Mouse (Mus musculus) liver, embryonic 11.5 days (tissue): ENCODE results near the gene Pias4. TPM values are rescaled to one million over a fixed set of nuclear protein-coding genes. Genes with fewer than 3 reads are reported as not detected.

Experiments
- ATAC-seq: fragments of 200-750 bp; cut with Nextera tagmentation; replicated peaks from 2 replicates; pipeline ENCODE4 v1.8.0; 2017; ENCODE audit warnings: moderate number of reproducible peaks, mild to moderate bottlenecking, moderate TSS enrichment, moderate library complexity; ENCODE audit not compliant: low FRiP score
- DNase-seq: peaks from one replicate; pipeline ENCODE4 v3.0.0-alpha.2; 2017; ENCODE audit warnings: low spot score
- H3K27ac ChIP-seq: fragments of 300-500 bp; sonication (generic); 2 replicates; pipeline ENCODE4 v1.5.1; 2014; ENCODE audit warnings: mild to moderate bottlenecking, low read depth, low read length, control low read depth
- H3K27me3 ChIP-seq: fragments of 300-500 bp; sonication (generic); replicated peaks from 2 replicates; pipeline ENCODE4 v1.6.1; 2014; ENCODE audit warnings: low read length, mixed read lengths; ENCODE audit not compliant: control insufficient read depth, insufficient read depth
- H3K36me3 ChIP-seq: fragments of 300-500 bp; sonication (generic); 2 replicates; pipeline ENCODE4 v1.6.1; 2014; ENCODE audit warnings: mild to moderate bottlenecking, low read length, moderate library complexity, mixed read lengths; ENCODE audit not compliant: control insufficient read depth, insufficient read depth
- H3K4me1 ChIP-seq: fragments of 300-500 bp; sonication (generic); replicated peaks from 2 replicates; pipeline ENCODE4 v1.6.1; 2014; ENCODE audit warnings: low read length, mixed read lengths; ENCODE audit not compliant: control insufficient read depth, insufficient read depth
- H3K4me2 ChIP-seq: fragments of 300-500 bp; sonication (generic); 2 replicates; pipeline ENCODE4 v1.6.1; 2014; ENCODE audit warnings: mild to moderate bottlenecking, control low read depth, moderate library complexity
- H3K4me3 ChIP-seq: fragments of 300-500 bp; sonication (generic); 2 replicates; pipeline ENCODE4 v1.5.1; 2014; ENCODE audit warnings: low read depth, low read length, control low read depth
- H3K9ac ChIP-seq: fragments of 300-500 bp; sonication (generic); 2 replicates; pipeline ENCODE4 v1.6.1; 2014; ENCODE audit warnings: low read depth, low read length, control low read depth
- H3K9me3 ChIP-seq: fragments of 300-500 bp; sonication (generic); 2 replicates; pipeline ENCODE4 v1.6.1; 2016; ENCODE audit warnings: low read length, inconsistent platforms, mixed read lengths; ENCODE audit not compliant: control insufficient read depth
- WGBS: fragments of 180-500 bp; shearing (Covaris S2); extraction: QIAGEN DNeasy Blood & Tissue Kit; methylation state at CpG from one replicate; pipeline ENCODE4 v1.1.7; 2014; 5-methylcytosine and 5-hydroxymethylcytosine counted together
- polyA plus RNA-seq: library from polyadenylated mRNA; unstranded; fragments of >200 nt; fragmentation: Nextera tagmentation; extraction: Ambion mirVana; gene quantifications from 2 replicates; pipeline ENCODE4 v1.2.1, GENCODE M21; 2014

The Pias4 gene
- polyA plus RNA-seq, 1 experiment from 2014 or later: 50.9 TPM

DNA sequence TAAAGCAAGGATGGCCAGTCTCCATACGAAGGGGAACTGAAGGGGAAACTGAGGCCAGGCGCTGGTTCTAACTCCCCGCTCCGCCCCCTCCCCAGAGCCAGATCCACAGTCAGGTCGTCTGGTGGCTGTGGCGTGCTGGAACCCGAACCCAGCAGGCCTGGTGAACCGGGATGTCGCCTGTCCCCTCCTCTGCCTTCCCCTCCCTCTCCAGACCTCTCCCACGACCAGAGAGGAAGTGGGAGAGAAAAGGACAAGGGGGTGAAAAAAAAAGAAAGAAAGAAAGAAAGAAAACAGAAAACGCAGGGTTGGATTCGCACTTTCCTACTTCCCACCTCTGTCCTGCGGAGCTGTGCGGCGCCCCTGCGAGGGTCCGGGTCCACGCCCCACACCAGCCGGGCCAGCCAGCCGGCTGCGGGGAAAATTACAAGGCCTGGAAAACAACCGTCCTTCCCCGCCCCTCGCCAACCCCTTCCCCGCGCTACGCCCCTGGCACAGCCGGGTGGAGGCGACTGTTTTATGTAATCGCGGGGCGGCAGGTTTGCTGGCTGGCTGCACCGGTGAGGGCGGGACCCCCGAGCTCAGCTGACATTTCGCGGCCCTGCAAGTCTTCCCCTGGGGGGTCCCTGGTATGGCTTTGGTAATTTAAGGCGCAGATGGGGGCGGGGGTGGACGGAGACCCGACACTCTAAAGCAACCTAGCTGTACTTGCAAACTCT lies 32.6 kb downstream of the Pias4 start, which contains the start of gene Zbtb7a:
Zbtb7a (plus strand) TSS at position 255 of the 716 bp plus-strand sequence.
- peak within 1 kb of the TSS; percentile 97 for H3K4me3 ChIP-seq
- no peaks in the 10 kb centered on the region for H3K36me3 ChIP-seq
- peak within 1 kb of the TSS; percentile 97 for H3K4me2 ChIP-seq
- no peaks in the 10 kb centered on the region for H3K9me3 ChIP-seq
- peaks cover 5% of the 10 kb centered on the region for H3K27me3 ChIP-seq
- peak within 1 kb of the TSS; percentile 100 for H3K27ac ChIP-seq
- DNase-seq: peak; percentile 74
- 2% methylated on average over 40 of the region's 41 CpGs for WGBS
- no peak; the same call in 1 of the 2 replicates for ATAC-seq
- peaks cover 37% of the 10 kb centered on the region for H3K4me1 ChIP-seq
- H3K9ac ChIP-seq: peak within 1 kb of the TSS; percentile 99

DNA sequence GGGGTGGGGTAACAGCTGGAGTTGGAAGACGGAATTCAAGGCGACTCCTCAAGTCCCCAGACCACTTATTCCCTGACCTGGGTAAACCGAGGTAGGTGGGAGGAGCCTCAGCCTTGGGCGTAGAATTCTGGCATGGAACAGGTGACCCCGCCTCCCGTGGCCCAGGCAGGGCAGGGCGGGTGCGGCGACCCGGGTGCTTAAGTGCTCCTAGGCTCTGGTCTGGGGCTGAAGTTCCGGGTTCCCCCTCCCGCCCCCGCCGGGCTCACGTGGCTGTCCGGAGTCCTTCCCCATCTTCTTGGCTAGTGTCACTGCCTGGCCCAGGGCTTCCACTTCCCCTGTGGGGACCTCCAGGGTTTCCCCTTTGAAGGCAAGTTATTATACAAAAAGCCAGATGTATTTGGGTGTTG lies 33.5 kb downstream of the Pias4 start:
- peak overlapping the region; percentile 99 for H3K9ac ChIP-seq
- H3K27ac ChIP-seq: peak overlapping the region; percentile 100
- H3K27me3 ChIP-seq: peaks cover 5% of the 10 kb centered on the region
- ATAC-seq (no peak; the same call in 1 of the 2 replicates), DNase-seq (peak; percentile 75)
- no peaks in the 10 kb centered on the region for H3K36me3 ChIP-seq
- peak overlapping the region; percentile 97 for H3K4me2 ChIP-seq
- H3K4me3 ChIP-seq: peak overlapping the region; percentile 97
- no peaks in the 10 kb centered on the region for H3K9me3 ChIP-seq
- peaks cover 34% of the 10 kb centered on the region for H3K4me1 ChIP-seq
- WGBS: 2% methylated on average over 16 of the region's 16 CpGs

DNA sequence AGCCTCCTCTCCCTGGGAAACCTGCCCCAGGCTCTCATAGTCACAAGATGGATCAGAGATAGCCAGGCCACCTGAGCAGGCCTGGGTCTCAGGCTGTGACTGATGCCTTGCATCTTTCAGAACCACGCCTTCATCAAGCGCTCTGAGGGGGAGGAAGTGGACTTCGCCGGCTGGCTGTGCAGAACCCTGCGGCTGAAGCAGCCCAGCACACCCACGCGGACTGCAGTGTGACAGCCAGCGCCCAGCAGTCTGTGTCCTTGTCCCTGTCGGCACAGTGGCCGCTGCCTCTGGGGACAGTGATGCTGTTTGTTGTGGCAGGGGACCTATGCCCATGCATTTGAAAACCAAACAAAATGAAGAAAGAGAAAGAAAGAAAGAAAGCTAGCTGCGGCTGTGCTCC lies 44.2 kb downstream of the Pias4 start:
- ATAC-seq (no peak), DNase-seq (no peak)
- Histone ChIP-seq H3K27me3 (no peaks in the 10 kb centered on the region), H3K9ac (no peak overlapping the region), H3K4me2 (no peak overlapping the region), H3K36me3 (peaks cover 56% of the 10 kb centered on the region), H3K9me3 (no peaks in the 10 kb centered on the region), H3K4me3 (no peak overlapping the region), H3K27ac (no peak overlapping the region), H3K4me1 (peaks cover 14% of the 10 kb centered on the region)
- WGBS: 82% methylated on average over 11 of the region's 11 CpGs

DNA sequence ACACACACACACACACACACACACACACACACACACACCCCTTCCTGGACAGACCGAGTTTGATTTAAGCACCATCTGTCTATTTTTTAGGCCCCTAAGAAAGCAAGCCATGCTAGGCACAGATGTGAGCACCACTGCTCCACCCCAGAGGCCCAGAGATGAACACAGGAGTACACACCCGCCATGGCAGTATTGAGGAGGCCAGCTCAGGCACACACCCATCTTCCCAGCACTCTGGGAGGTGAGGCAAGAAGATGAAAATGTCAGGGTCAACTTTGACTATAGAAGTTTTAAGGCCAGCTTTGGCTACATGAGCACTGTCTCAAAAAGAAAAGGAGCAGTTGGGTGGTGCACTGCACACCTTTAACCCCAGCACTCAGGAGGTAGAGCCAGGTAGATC lies 44.8 kb downstream of the Pias4 start:
- Histone ChIP-seq H3K27ac (no peak overlapping the region), H3K4me1 (peaks cover 12% of the 10 kb centered on the region; the same call in 1 of the 2 replicates), H3K36me3 (peaks cover 59% of the 10 kb centered on the region), H3K9ac (no peak overlapping the region), H3K9me3 (no peaks in the 10 kb centered on the region), H3K27me3 (no peaks in the 10 kb centered on the region), H3K4me3 (no peak overlapping the region), H3K4me2 (no peak overlapping the region)
- WGBS: 71% methylated on average over 2 of the region's 2 CpGs
- DNase-seq (no peak), ATAC-seq (0 out of 2 replicates have a peak, but pooled peaks have one; percentile 34)

DNA sequence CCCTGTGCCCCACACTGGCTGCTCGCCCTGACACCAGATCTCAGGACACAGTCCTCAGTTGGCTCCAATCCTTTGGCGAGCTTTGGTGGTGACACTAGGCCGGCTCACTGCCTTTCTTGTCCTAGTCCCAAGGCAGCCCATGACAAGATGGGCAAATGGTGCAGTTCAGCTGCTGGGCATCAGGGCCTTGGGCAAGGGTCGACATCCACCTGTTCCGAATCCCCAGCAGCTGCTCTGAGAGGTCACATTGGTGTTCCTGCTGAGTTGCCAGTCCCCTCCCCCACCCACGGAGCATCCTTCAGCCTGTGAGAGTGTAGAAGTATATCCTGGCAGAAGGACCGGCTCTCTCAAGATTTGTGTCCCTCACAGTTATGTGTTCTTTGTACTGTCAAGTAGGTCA lies 47.1 kb downstream of the Pias4 start:
- no peak overlapping the region for H3K27ac ChIP-seq
- no peak overlapping the region for H3K4me2 ChIP-seq
- no peaks in the 10 kb centered on the region for H3K9me3 ChIP-seq
- no peak overlapping the region for H3K4me3 ChIP-seq
- ATAC-seq (no peak), DNase-seq (no peak)
- no peaks in the 10 kb centered on the region for H3K27me3 ChIP-seq
- no peak overlapping the region for H3K9ac ChIP-seq
- H3K4me1 ChIP-seq: 0 out of 2 replicates have a peak, but pooled peaks cover 7% of the 10 kb centered on the region
- 86% methylated on average over 7 of the region's 7 CpGs for WGBS
- H3K36me3 ChIP-seq: peaks cover 70% of the 10 kb centered on the region

GRCm38 (mm10) chr10:81119625-81120024 lies 48.1 kb downstream of the Pias4 start:
- Histone ChIP-seq H3K9ac (no peak overlapping the region), H3K27me3 (no peaks in the 10 kb centered on the region), H3K27ac (no peak overlapping the region), H3K4me3 (no peak overlapping the region), H3K9me3 (no peaks in the 10 kb centered on the region), H3K4me1 (0 out of 2 replicates have a peak, but pooled peaks cover 7% of the 10 kb centered on the region), H3K36me3 (peaks cover 78% of the 10 kb centered on the region), H3K4me2 (no peak overlapping the region)
- ATAC-seq (no peak), DNase-seq (no peak)
- 91% methylated on average over 10 of the region's 10 CpGs for whole genome bisulfite sequencing

- Histone ChIP-seq H3K4me3 (no peak overlapping the region), H3K4me1 (peaks cover 8% of the 10 kb centered on the region; the same call in 1 of the 2 replicates), H3K4me2 (no peak overlapping the region), H3K9me3 (no peaks in the 10 kb centered on the region), H3K36me3 (peaks cover 70% of the 10 kb centered on the region), H3K27ac (no peak overlapping the region), H3K27me3 (no peaks in the 10 kb centered on the region), H3K9ac (no peak overlapping the region)
- WGBS: 91% methylated on average over 6 of the region's 6 CpGs
- no peak for DNase-seq
- ATAC-seq: no peak
Observed at GRCm38 (mm10) chr10:81112946-81113345, 54.8 kb downstream of the Pias4 start.

DNA sequence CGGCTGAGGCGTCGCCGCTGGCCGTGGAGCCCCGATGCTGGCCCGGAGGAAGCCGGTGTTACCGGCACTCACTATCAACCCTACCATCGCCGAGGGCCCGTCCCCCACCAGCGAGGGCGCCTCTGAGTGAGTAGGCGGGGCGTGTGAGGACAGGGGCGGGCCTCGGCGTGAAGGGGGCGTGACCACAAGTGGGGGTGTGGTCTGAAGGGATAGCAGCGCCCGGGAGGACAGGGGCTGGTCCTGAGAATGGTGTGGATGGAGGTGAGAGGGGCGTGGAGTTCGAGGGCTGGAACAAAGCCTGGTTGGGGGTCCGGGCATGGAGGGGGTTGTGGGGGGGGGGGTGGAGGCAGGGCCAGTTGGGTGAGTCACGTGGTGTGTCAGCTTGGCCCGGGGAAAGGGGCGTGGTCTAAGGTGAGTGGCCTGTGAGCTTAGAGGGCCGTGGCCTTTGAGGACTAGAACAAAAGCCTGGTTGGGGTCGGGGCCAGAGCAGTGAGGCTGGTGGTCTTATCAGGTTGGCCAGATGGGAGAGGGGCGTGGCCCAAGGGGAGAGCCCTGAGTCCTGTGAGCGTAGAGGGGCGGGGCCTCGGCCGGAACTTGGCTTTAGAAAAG lies 61.5 kb downstream of the Pias4 start:
- no peaks in the 10 kb centered on the region for H3K27me3 ChIP-seq
- peaks cover 28% of the 10 kb centered on the region for H3K36me3 ChIP-seq
- peak overlapping the region; percentile 94 for H3K4me3 ChIP-seq
- peaks cover 25% of the 10 kb centered on the region for H3K4me1 ChIP-seq
- no peaks in the 10 kb centered on the region for H3K9me3 ChIP-seq
- DNase-seq (peak; percentile 89), ATAC-seq (peak; percentile 89)
- WGBS: 0% methylated on average over 35 of the region's 35 CpGs
- peak overlapping the region; percentile 94 for H3K9ac ChIP-seq
- H3K4me2 ChIP-seq: peak overlapping the region; percentile 94
- peak overlapping the region; percentile 99 for H3K27ac ChIP-seq
